Mouse (Mus musculus): ENCODE data around the gene Bcr.

Bcr gene

DNA sequence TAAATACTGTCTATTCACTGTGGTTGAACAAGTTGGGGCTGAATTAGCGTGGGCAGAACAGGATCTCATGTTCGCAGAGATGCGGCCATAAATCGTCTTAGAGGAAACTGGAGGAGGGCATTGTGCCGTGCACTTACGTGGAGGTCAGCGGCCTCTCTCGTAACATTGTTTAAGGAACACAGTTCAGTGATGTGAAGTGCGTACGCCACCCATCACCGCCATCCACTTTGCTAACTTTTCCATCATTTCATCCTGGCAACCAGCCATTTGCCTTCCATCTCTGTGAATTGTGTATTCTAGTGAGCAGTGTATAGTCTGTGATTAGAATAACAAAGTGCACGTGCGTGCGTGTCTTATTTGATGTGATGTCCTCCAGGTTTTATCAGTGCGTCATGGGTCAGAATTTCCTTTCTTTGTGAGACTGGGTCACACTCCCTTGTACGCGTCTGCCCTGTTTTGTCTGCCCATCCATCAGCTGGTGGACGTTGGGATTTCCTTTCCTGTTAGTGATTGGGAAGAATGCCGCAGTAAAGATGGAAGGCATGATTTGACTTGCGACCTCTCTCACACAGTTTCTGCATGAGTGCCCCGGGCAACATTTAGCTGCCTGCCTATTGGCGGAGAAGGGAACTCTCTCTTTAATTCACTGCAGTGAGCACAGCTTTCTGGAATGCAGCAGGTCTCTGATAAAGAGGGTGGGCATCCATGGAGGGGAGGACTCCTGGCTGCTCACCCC, 33.0 kb downstream of the Bcr start:
- DNase-seq (ENCODE audit: low spot score in 2 of 2), result no peak

DNA sequence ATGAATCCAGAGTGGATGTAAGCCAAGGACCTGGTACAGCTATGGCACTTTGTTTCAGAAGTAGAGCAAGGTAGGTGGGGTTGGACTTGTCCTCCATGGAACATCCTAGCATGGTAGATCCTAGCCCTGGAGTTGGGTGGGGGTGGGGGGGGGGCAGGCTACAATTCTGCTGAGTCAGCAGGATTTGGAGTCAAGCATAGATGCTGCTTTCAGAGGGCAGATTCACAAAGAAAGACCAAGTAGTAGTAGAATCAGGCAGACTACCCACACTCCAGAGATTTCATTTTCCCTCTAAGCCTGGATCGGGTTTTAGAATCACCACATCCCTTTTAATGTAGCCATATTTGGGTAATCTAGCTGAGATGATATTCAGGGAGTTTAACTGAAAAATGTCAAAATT, 33.9 kb downstream of the Bcr start:
- DNase-seq (ENCODE audit: low spot score in 2 of 2), result no peak

DNA sequence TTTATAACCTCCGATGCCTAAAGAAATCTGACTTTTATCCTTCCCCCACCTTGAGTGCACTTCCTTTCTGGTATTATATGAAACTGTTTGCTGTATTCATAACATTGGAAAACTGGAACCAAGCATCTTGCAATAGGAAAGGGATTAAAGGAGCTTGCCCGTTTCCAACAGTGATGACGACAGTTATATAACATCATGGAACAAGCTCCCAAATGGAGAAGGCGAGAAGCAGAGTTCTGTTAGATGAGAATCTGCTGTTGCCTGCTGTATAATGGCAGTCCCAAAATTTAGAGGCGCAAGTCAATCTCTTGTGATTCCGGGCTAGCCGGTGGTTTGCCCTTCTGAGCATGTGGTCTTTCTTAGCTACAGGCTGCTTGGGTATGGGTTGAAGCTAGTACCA, 34.8 kb downstream of the Bcr start:
- no peak for DNase-seq (ENCODE audit: low spot score in 2 of 2)

DNA sequence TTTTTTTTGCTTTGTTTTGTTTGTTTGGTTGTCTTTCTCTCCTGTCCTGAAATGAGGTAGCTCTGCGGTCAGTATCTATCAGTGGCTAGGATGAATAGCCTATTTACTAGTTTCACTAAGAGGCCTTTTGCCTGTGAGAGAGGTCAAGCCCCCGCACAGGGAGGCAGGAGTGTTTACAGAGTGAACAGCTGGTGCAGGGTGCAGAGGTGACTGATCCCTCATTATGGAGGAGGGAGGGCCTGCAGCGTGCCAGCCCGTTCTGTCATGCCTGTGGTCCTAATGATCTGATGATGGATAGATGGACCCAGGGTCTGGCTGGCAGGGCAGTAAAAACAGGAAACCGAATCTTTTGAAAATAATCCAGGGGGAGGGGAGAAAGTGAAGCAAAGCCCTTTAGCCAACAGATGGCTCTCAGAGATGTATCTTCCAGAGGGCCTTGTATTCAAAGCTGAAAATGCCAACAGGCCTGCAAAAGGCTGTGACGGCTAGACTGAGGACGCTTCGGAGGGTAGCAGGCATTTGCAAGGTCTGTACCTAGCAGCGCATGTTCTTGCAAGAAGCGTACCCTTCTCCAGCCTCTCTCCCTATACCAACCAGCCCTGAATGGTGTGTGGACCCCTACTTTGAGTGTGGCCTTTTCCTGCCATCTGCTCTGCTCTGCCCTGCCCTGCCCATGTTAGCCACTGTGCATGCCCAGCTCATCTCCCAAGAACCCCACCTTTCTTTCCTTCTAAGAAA, 38.2 kb downstream of the Bcr start:
- no peak for DNase-seq (ENCODE audit: low spot score in 2 of 2)

DNA sequence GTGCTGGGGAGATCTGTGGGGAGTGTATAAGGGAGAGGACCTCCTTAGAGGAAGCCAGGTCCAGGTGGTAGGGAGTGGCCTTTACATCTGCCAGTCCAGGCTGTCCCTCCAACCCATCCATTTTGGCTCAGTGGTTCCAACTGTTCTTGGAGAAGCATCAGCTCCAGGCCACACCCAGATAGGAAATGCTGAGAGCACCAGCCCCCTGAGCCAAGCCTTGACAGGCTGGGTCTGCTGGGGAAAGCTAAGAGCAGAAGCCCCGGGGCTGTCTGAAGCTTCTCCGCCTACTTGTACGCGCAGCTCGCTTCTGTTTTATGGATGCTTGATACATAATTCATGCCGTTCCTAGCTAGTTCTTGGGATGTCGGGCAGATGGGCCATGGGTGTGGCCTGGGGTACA, 39.9 kb downstream of the Bcr start:
- no peak for DNase-seq (ENCODE audit: low spot score in 2 of 2)

DNA sequence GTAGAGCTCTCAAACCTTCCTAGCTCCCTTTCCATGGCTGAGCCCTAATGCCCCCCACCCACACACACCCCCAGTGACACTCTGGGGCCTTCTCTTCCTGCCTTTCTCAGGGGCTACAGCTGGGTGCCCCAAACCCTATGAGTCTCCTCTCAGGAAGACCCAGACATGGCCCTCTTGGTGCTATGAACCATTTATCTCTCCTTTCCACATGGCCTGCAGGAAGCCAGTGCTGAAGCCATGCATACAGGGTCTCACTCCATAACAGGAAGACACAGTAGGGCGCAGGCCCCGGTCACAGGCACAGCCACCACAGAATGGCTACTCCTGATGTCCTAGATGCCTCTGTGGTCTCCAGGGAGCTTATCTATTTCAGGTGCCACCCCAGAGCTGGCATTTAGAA, 43.1 kb downstream of the Bcr start:
- no peak for DNase-seq (ENCODE audit: low spot score in 2 of 2)

DNA sequence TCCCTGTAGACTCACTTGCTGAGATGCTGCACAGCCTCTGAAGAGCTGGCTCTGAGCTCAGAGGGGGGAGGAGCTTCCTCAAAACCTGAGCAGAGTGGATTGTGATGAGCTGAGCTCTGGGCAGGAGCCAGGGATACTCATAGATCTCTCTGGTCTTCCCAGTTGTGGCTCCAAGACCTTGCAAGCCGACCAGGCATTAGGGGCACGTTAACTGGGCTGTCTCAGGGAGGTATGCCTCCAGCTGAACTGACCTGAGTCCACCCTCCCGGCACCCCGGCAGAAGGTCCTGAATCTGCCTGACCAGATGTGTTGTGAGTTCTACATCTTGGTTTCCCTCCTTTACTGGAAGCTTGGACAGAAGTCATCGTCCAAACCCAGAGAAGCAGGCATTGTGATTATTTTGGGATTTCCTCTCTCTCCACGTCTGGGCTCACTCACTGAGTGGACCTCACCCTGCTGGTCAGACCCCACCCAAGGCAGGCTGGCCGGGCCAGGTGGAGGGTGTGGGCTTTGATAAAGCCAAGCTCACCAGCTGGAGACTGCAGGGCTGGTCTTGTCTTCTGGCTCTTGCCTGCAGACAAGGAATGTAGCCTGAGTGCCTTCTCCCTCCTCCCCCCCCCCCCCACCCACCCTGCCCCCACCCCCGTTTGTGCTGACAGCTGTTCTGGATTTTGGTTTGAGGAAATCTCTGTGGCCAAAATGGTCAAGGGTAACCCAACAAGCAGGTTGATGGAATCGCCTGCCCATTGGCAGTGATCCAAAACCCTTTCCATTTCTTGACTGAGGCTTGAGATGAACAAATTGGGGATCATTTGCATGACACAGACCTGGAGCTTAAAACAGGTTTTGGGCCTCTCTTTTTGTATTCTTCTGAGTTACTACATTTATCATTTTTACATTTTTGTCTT, 44.1 kb downstream of the Bcr start:
- DNase-seq (ENCODE audit: low spot score in 2 of 2), result no peak

DNA sequence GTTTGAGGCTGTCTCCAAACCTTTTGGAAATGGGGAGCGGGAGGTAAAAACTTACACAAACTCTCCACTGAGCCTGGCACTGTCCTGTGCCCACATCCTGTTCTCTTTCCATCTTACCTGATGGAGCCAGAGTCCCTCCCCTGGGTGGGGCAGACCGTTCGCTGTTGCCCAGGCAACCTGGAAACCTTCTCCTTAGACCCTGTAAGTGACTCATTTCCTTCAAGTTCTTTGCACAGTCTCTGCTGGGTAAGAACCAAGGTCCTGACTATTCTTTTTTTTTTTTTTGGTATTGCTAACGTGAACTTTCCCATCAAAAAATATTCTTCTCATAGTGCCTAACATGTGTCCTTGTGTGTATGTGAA, 44.7 kb downstream of the Bcr start:
- DNase-seq (ENCODE audit: low spot score in 2 of 2), result no peak

DNA sequence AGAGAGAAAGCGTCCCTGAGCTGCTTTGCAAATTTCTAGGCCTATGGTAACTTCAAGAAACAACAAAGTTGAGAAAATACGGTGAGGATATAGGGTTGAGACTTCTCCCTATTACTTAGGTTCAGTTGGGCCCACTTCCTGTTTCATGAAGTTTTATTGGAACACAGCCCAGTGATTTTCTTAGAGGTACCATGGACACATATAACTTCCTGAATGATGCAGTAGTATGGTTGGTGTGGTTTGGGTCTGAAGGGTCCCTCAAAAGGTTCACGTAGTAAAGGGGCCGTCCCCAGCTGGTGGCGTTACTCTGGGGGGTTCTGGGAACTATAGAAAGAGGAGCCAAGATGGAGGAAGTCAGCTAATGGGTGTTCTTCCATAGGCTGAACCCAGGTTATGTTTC, 45.3 kb downstream of the Bcr start:
- DNase-seq (ENCODE audit: low spot score in 2 of 2), result no peak

DNA sequence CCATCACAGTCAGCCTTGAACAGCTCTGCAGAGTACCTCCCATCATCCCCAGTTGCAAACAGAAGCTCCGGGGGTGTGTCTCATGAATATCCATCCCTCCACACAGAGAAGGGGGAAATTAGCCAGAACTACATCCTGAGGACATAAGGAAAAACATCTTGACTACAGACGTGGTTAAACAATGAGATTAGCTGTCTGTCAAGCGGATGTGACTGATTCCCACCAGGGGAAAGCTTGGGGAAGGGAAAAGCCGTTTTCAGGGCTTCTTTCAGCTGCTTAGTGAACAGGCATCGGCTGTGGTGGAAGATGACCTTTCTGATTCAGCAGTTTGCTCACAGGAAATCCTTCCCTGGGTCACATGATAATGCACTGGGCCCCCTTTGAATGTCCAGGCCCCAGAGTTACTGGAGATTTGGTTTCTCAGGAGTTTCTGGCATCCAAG, 46.6 kb downstream of the Bcr start:
- DNase-seq (ENCODE audit: low spot score in 2 of 2), result no peak

DNA sequence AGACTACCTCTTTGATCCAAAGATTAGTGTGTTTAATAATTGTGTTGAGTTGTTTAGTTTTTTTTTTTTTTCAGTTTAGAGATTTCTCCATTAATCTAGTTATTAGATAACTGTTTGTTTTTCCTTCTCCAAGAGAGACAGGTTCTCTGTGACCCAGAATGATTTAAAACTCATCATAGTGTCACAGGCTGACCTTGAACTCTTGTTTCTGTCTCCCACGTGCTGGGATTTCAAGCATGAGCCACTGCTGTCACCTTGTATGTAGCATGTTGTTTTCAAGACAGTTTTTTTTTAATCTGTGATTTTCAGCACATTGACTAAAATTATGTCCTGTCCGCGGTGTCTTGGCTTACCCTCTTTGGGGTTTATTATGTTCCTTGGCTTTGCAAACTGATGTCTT, 47.7 kb downstream of the Bcr start:
- DNase-seq (ENCODE audit: low spot score in 2 of 2), result no peak

DNA sequence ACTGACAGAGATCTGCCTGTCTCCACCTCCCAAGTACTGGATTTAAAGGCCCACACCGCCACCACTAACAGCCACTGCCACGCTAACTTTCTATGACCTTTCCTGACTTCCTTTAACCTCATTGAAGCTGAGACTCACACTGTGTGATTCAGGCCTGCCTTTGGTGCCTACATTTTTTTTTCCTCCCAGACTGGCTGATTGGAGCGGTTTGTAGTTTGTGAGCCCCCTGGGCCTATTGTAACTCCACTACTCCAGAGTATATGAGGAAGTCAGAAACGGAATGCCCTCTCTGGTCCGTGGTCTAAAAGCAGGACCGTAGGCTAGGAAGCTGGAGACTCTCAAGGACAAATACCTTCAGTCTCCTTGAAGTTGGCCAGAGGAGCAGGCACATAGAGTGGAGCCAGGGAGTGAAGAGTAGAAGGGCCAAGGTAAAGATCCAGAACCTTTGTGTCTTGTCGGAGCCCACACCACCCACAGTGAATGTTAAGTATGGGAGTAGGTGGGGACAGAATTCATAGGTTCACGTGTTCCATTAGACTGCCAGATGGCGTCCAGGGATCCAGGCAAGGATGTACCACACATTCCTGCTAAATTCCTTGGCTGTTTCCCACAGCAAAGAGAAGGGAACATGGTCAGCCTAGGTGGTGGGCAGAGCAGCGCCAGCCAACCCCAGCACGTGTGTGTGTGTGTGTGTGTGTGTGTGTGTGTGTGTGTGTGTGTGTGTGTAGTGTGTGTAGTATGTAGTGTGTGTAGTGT, 51.2 kb downstream of the Bcr start:
- DNase-seq (ENCODE audit: low spot score in 2 of 2), result no peak

DNA sequence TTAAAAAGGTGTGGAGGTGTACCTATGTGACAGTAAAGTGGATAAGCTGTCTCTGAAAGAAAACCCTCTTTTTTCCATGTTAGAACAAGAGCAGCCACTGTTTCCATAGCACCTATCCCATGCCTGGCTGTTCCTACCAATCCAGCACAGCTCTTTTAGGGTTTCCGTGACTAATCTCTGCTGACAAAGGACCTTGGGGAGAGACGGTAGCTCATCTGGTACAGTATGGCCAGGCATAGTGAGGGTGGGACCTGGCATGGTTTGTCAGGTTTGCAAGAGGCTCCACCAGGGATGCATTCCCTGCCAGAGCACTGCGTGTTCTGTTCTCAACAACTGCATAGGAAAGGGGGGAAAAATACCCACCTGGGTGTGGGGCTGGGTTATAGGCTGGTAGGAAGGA, 52.0 kb downstream of the Bcr start:
- no peak for DNase-seq (ENCODE audit: low spot score in 2 of 2)

DNA sequence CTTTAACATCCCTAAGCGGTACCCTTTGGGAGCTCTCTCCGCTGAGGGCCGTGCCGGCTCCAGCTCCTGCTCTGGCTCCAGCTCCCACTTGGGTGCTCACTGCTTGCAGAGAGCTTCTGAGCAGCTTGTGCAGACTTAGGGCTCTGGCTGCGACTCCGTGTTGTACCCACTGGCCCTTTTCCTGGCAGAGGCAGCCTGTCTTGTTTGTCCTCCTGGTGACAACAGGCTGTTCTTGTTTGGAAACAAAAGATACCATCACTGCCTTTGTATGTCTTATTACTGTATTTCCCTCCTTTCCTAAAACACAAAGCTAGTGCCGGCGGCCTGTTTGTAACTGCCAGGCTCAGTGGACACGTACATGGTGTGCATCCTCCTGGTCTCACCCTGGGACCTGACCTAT, 53.2 kb downstream of the Bcr start:
- no peak for DNase-seq (ENCODE audit: low spot score in 2 of 2)

DNA sequence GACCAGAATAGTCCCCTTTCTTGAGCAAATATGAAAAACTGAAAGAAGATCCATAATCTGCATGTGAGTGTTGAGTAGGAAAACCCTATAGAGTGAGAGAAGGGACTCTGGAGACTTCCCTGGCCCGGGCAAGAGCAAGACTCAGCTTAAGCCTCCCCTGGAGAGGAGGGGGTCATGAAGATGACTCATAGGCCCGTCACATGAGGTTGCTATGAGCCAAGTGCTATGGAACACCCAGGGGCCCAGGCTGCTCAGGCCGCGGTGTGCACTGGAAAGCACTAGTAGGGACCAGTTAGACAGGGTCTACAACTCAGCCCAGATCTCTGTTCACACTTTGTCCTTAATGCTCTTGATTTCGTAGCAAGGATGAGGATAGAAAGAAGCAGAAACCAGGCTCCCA, 54.8 kb downstream of the Bcr start:
- DNase-seq (ENCODE audit: low spot score in 2 of 2), result no peak

DNA sequence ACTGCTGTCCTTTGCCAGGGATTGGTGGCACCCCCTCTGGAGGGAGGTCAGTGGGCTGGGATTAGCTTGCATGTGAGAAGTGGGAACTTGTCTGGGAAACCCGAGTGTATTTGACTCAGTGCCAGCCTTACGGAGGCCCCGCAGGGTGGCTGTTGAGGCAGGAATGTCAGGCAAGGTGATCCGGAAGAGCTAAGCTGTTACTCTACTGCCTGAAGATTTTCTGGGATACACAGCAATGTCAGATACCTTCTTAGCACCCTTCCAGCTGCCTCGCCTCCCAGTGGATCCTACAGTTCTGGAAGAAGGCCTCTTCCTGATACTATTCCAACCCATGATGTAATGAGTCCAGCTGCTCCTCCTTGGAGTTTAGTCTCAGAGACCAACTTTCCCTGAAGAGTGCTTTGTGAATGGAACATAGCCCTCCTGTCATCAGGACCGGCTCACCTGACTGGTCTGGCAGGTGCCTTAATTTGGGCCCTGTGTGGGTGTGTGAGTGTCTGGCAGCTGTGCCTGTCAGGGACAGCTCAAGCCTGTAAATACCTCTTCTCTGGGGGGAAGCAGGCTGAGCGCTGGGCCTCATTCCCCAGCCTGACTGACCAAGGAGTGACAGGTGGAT, 56.6 kb downstream of the Bcr start:
- DNase-seq (ENCODE audit: low spot score in 2 of 2), result no peak

DNA sequence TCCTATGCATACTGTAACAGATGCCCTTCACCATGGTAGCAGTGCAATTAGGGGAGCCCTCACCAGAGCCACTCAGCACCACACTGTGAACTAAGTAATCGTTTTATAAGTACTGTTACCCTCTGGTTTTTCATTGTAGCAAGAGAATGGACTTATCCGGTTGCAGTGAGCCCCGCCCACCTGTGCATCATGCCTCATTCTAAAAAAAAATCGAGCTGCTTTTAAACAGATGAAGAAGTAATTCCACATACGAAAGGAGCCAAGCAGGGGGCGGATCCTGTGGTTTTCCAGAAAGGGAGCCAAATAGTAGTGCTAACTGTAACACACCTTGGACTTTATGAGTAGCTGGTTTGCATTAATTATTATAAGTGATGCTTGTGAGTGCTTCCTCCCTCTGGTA, 58.1 kb downstream of the Bcr start:
- DNase-seq (ENCODE audit: low spot score in 2 of 2), result no peak

DNA sequence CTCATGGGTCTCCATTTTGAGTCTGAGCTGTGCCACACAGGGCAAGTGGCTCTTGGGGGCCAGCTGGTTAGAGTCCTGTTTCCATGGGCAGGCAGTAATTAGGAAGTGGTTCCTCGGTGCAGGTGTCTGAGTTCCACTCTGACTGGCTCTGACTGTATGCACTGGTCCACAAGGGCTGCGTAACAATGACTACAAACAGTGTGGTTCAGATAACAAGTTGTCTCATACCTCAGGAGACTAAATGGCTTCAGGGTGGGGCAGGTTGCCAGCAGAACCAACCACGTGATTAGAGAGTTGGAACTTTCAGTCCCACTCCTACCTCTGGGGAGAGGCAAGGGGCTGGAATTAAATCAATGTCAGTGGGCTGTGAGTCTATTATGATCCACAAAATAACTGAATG, 59.0 kb downstream of the Bcr start:
- DNase-seq (ENCODE audit: low spot score in 2 of 2), result no peak

DNA sequence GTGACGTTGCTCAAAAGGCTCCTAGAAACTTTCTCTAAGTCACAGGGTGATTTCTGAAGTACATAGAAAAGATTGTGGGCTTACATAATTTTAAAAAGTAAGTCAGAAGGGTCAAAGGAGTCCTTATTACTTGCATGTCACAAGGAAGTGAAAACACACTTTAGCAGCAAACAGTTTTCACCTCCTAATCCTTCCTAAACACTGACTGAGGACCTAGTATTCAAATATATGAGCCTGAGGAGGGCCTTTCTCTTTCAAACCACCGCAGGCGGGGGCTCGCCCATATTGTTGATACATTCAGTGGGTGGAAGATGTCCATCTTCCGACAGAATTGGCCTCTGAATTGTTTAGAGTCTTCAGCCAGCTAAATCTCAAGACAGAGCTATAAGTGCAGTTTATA, 59.8 kb downstream of the Bcr start:
- DNase-seq (ENCODE audit: low spot score in 2 of 2), result no peak

DNA sequence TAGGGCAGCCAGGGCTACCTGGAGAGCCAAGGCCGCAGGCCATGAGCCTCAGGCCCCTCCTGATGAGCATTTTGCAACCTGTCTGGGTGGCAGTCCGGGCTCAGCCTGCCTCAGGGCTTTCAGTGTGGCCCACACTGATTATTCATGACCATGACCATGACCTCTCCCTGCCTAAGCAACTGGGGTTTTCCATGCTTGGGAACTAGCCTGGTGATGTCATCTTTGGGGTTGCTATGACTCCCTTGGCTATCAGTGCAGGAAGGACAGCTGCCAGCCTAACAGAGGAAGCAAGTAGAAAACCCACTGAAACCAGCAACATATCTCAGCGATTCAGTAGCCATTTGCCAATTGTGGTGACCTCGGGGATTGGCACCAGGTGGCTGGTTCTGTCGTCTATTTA, 60.6 kb downstream of the Bcr start:
- DNase-seq (ENCODE audit: low spot score in 2 of 2), result no peak

DNA sequence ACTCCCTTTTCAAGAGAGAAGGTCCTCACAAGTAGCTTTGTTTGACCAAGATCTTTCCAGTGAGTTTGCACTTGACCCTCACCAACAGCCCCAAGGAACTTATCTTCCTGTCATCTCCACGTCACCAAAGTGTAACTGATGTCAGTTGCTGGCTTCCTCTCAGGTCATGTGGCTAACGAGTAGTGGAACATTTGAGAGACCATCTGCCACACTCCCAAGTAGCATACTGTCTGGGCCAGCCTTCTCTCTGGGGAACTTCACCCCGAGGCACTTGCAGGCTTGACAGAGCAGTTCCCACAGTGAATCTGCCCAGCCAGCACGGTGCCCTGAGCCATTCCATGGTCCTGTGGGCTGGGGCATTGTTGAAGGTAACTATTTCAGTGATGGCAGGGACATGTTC, 65.2 kb downstream of the Bcr start:
- DNase-seq (ENCODE audit: low spot score in 2 of 2), result no peak

All from frontal cortex, postnatal 10 days (tissue).